Mouse (Mus musculus) stomach, postnatal 0 days (tissue): ENCODE measurements around the gene Hras. TPM values are rescaled to one million over a fixed set of nuclear protein-coding genes. Genes with fewer than 3 reads are reported as not detected.

Experiments used
- ATAC-seq: fragments of 200-750 bp; cut with Nextera tagmentation; 2 replicates; pipeline ENCODE4 v1.8.0; 2017; ENCODE audit not compliant: low FRiP score, low TSS enrichment
- DNase-seq: peaks from one replicate; pipeline ENCODE4 v3.0.0-alpha.2; 2016; ENCODE audit warnings: low spot score
- H3K27ac ChIP-seq: fragments of 300-500 bp; sonication (generic); replicated peaks from 2 replicates; pipeline ENCODE4 v1.5.1; 2014; ENCODE audit warnings: mild to moderate bottlenecking, control low read depth
- H3K27me3 ChIP-seq: fragments of 300-500 bp; sonication (generic); 2 replicates; pipeline ENCODE4 v1.6.1; 2014; ENCODE audit warnings: low read length; ENCODE audit not compliant: control insufficient read depth, insufficient read depth
- H3K36me3 ChIP-seq: fragments of 300-500 bp; sonication (generic); 2 replicates; pipeline ENCODE4 v1.6.1; 2014; ENCODE audit warnings: low read length, mixed read lengths; ENCODE audit not compliant: control insufficient read depth, insufficient read depth
- H3K4me1 ChIP-seq: fragments of 300-500 bp; sonication (generic); replicated peaks from 2 replicates; pipeline ENCODE4 v1.6.1; 2014; ENCODE audit warnings: antibody characterized with exemption; ENCODE audit not compliant: control insufficient read depth, insufficient read depth
- H3K4me2 ChIP-seq: fragments of 300-500 bp; sonication (generic); replicated peaks from 2 replicates; pipeline ENCODE4 v1.6.1; 2014; ENCODE audit warnings: low read depth, mild to moderate bottlenecking, control low read depth, moderate library complexity
- H3K4me3 ChIP-seq: fragments of 300-500 bp; sonication (generic); 2 replicates; pipeline ENCODE4 v1.5.1; 2014; ENCODE audit warnings: low read depth, low read length, control low read depth
- H3K9ac ChIP-seq: fragments of 300-500 bp; sonication (generic); 2 replicates; pipeline ENCODE4 v1.6.1; 2014; ENCODE audit warnings: mild to moderate bottlenecking, low read length, control low read depth, mixed read lengths
- H3K9me3 ChIP-seq: fragments of 300-500 bp; sonication (generic); 2 replicates; pipeline ENCODE4 v1.6.1; 2016; ENCODE audit warnings: low read length; ENCODE audit not compliant: control insufficient read depth
- CTCF ChIP-seq: IDR thresholded peaks from 2 replicates; pipeline ENCODE4 v1.5.1; 2016; ENCODE audit warnings: antibody characterized with exemption, low read depth, mild to moderate bottlenecking, moderate library complexity
- EP300 ChIP-seq: optimal IDR thresholded peaks from 2 replicates; pipeline ENCODE3; 2016; ENCODE audit warnings: antibody characterized with exemption
- WGBS: fragments of 180-500 bp; shearing (Covaris S2); extraction: QIAGEN DNeasy Blood & Tissue Kit; methylation state at CpG from one replicate; pipeline ENCODE4 v1.1.7; 2014; 5-methylcytosine and 5-hydroxymethylcytosine counted together
- polyA plus RNA-seq: library from polyadenylated mRNA; unstranded; fragments of >200 nt; fragmentation: Nextera tagmentation; extraction: Ambion mirVana; gene quantifications from 2 replicates; pipeline ENCODE4 v1.2.1, GENCODE M21; 2015

The Hras gene
- polyA plus RNA-seq, 1 experiment from 2014 or later: 125 TPM

DNA sequence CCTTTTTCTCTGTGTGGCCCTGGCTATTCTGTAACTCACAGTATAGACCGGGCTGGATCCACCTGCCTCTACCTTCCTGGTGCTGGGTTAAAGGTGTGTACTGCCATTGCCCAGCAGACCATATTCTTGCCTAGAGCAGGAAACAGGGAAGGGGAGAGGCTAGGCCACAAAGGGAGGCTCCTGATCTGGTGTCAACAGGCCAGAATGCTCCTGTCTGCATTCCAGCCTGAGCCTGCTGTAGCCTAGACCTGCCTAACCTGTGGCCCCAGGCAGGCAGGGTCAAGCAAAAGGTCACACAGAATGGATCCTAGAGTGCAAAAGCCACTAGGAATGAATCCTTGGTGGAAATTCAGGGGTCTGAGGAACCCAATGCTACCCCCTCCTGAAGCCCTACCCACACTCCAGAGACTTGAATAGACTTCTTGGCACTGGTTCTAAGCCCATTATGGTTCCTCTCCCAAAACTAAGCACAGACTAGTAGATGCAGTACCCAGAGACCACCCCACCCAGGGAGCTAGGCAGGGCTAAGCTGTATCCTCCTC, 25.8 kb upstream of the Hras start:
- Histone ChIP-seq H3K4me3 (no peak overlapping the region), H3K36me3 (no peaks in the 10 kb centered on the region), H3K4me1 (peaks cover 15% of the 10 kb centered on the region), H3K27me3 (no peaks in the 10 kb centered on the region), H3K9me3 (no peaks in the 10 kb centered on the region), H3K4me2 (no peak overlapping the region; the same call in 1 of the 2 replicates), H3K27ac (peak overlapping the region; percentile 26), H3K9ac (no peak overlapping the region)
- no peak for ATAC-seq
- no peak for TF ChIP-seq EP300
- TF ChIP-seq CTCF: no peak
- 71% methylated on average over 1 of the region's 1 CpGs for WGBS
- DNase-seq: no peak

DNA sequence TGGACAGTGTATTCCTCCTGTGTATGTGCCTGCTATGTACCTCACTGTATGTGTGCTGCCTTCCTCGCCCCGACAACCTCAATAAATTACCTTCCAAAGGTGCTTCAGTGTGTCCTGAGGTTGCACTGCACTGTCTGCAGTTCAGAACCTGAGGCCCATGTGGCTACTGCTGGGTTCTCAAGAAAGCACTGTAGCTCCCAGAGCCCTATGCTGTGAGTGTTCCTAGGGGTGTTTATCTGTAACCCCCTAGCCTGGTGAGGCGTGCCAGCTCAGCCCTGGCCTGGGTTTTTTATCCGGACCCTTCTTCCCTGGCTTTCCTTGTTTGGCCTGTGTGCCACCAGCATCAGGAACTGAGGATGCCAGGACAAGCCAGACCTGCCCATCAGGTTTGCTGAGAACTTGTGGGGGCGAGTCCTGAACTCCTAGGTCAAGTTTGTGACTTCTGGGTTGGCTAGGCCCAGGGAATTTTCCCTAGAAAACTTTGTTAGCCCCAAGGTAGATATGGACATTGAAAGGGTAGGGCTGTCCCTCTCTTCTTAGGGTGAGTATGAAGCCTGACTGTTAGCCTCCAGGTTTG, 24.8 kb upstream of the Hras start:
- no peak for ATAC-seq
- Histone ChIP-seq H3K27me3 (no peaks in the 10 kb centered on the region), H3K4me2 (peak overlapping the region; percentile 95), H3K9ac (peak overlapping the region; percentile 45; the same call in 1 of the 2 replicates), H3K4me1 (peaks cover 15% of the 10 kb centered on the region), H3K27ac (peak overlapping the region; percentile 26), H3K4me3 (peak overlapping the region; percentile 60; the same call in 1 of the 2 replicates), H3K36me3 (no peaks in the 10 kb centered on the region), H3K9me3 (no peaks in the 10 kb centered on the region)
- 56% methylated on average over 5 of the region's 5 CpGs for WGBS
- peak; percentile 53 for DNase-seq
- TF ChIP-seq EP300 (no peak), CTCF (no peak)

DNA sequence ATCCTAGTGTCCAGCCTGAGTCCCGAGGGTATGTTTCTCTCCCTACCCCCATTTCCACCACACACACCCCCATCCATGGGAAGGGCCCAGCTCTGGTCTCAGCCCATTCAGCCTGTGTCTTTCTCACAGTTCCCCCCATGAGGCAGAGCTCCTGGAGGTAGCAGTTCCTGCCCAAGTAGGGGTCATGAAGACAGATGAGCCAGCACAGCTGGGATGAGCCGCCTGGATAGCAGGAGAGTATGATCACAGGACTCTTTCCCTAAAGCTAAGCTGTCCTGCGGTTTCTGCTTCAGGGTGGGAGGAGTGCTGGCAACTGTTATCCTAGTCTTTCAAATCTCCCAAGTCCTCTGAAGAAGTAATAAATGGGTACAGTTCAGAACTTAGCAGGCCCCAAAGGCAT, 24.3 kb upstream of the Hras start:
- no peaks in the 10 kb centered on the region for H3K36me3 ChIP-seq
- no peak for DNase-seq
- WGBS: 33% methylated on average over 3 of the region's 3 CpGs
- peak overlapping the region; percentile 95 for H3K4me2 ChIP-seq
- H3K9me3 ChIP-seq: no peaks in the 10 kb centered on the region
- H3K9ac ChIP-seq: peak overlapping the region; percentile 45; the same call in 1 of the 2 replicates
- no peaks in the 10 kb centered on the region for H3K27me3 ChIP-seq
- peak overlapping the region; percentile 60; the same call in 1 of the 2 replicates for H3K4me3 ChIP-seq
- TF ChIP-seq CTCF: no peak
- TF ChIP-seq EP300: no peak
- no peak for ATAC-seq
- H3K4me1 ChIP-seq: peaks cover 15% of the 10 kb centered on the region
- H3K27ac ChIP-seq: peak overlapping the region; percentile 26

DNA sequence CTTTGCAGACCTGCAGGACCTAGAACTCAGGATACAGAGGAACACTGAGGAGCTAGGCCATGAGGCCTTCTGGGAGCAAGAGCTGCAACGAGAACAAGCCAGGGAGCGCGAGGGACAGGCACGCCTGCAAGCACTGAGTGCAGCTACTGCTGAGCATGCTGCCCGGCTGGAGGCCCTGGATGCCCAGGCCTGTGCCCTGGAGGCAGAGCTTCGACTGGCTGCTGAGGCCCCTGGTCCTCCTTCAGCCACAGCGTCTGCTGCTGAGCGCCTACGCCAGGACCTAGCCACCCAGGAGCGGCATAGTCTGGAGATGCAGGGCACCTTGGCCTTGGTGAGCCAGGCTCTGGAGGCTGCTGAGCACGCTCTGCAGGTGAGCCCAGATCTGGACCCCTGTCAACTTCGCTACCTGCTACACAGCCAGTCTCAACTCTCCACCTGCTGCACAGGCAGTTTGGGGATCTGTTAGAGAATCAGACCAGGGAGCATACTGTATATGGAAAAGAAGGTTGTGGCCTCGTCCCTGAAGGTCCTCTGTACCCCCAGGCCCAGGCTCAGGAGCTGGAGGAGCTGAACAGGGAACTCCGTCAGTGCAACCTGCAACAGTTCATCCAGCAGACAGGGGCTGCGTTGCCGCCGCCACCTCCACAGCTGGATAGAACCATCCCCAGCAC, 23.7 kb upstream of the Hras start:
- TF ChIP-seq EP300: no peak
- TF ChIP-seq CTCF: no peak
- Histone ChIP-seq H3K4me3 (peak overlapping the region; percentile 60), H3K4me2 (peak overlapping the region; percentile 95), H3K4me1 (peaks cover 12% of the 10 kb centered on the region), H3K9me3 (no peaks in the 10 kb centered on the region), H3K27ac (peak overlapping the region; percentile 26), H3K36me3 (no peaks in the 10 kb centered on the region), H3K9ac (peak overlapping the region; percentile 43), H3K27me3 (no peaks in the 10 kb centered on the region)
- WGBS: 74% methylated on average over 17 of the region's 17 CpGs
- no peak for DNase-seq
- no peak for ATAC-seq

DNA sequence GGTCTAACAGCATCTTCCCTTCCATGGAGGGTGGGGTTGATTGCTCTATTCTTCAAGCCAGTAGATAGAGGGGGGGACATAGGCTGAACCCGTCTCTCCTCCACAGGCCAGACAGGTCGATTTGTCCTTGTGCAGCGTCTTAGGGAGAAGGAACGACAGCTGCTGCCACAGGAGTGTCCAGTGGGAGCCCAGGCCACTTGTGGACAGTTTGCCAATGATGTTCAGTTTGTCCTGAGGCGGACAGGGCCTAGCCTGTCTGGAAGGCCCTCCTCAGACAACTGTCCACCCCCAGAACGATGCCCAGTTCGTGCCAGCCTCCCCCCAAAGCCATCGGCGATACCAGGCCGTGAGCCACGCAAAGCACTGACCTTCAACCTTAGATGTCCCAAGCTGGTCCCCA, 23.1 kb upstream of the Hras start:
- Histone ChIP-seq H3K4me2 (peak overlapping the region; percentile 95), H3K27ac (peak overlapping the region; percentile 26), H3K9me3 (no peaks in the 10 kb centered on the region), H3K4me1 (peaks cover 6% of the 10 kb centered on the region), H3K9ac (peak overlapping the region; percentile 45; the same call in 1 of the 2 replicates), H3K27me3 (no peaks in the 10 kb centered on the region), H3K4me3 (peak overlapping the region; percentile 60), H3K36me3 (no peaks in the 10 kb centered on the region)
- DNase-seq (no peak), ATAC-seq (no peak)
- no peak for TF ChIP-seq EP300
- TF ChIP-seq CTCF: no peak
- 68% methylated on average over 11 of the region's 11 CpGs for WGBS
